ENCODE assay signal across 7 mouse cellular contexts in the genomic region with DNA sequence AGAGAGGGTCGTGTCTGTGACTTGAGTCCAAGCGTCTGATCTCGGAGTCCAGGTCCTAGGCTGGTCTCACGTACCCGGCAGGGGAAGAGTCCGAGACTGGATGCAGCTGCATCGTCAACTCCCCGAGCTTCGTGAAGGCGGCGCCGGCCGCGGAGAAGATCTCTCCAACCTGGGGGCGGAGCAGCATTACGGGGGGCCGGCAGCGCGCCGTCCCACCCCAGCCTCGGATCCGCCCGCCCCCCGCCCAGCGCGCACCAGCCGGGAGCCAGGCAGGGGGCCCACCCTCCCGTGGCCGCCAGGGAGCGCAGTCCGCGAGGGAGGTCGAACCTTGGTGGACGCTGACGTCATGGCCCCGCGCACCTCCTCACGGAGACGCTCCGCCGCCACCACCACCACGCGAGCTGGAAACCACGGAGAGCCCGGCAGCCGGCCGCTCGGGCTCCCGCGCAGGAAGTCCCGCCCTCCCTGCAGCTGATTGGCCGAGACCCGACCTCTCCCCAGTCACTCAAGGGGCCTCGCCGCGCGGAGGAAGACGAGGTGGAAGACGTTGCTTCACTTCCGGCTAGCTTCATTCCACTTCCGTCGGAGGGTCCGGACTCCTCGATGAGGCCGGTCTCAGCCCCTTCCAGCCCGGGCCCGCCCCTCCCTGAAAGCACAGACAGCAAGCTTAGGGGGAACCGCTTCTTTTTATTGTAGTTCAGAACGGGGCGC. TPM values are rescaled to one million over a fixed set of nuclear protein-coding genes. Genes with fewer than 3 reads are reported as not detected.
DNase-seq lines count a peak whose midpoint lies in the region; ATAC-seq lines count a peak whose summit lies in the region.

Gene 0610010K14Rik (minus strand): TSS at position 458 of the 711 bp plus-strand sequence.

- under 1% methylated on average over 70 of the region's 70 CpGs for WGBS in embryonic facial prominence, embryonic 12.5 days
- WGBS in limb, embryonic 13.5 days, result under 1% methylated on average over 68 of the region's 70 CpGs
- under 1% methylated on average over 67 of the region's 70 CpGs for WGBS in midbrain, embryonic 16.5 days

- peak within 1 kb of the TSS; percentile 86 for H3K4me2 ChIP-seq in embryonic facial prominence, embryonic 12.5 days (replicated peaks)
- H3K4me2 ChIP-seq in limb, embryonic 13.5 days (replicated peaks), result peak within 1 kb of the TSS; percentile 98
- peak within 1 kb of the TSS; percentile 99 for H3K4me2 ChIP-seq in midbrain, embryonic 16.5 days (ENCODE audit: low read length)

- H3K4me1 ChIP-seq in embryonic facial prominence, embryonic 12.5 days, result peaks cover 37% of the 10 kb centered on the region
- H3K4me1 ChIP-seq in limb, embryonic 13.5 days, result peaks cover 49% of the 10 kb centered on the region
- peaks cover 28% of the 10 kb centered on the region for H3K4me1 ChIP-seq in midbrain, embryonic 16.5 days (ENCODE audit: control insufficient read depth, insufficient read depth, low read length)

- ATAC-seq in embryonic facial prominence, embryonic 12.5 days (ENCODE audit: insufficient number of reproducible peaks, insufficient read depth, low FRiP score, low TSS enrichment), result peak; percentile 82
- peak; percentile 94 for ATAC-seq in limb, embryonic 13.5 days (ENCODE audit: low FRiP score, low read depth)
- peak; percentile 95 for ATAC-seq in midbrain, embryonic 16.5 days

- H3K4me3 ChIP-seq in embryonic facial prominence, embryonic 12.5 days, result peak within 1 kb of the TSS; percentile 88
- peak within 1 kb of the TSS; percentile 95 for H3K4me3 ChIP-seq in limb, embryonic 13.5 days
- peak within 1 kb of the TSS; percentile 94 for H3K4me3 ChIP-seq in midbrain, embryonic 16.5 days (ENCODE audit: low read depth, low read length)

- H3K9me3 ChIP-seq in embryonic facial prominence, embryonic 12.5 days, result no peaks in the 10 kb centered on the region
- no peaks in the 10 kb centered on the region for H3K9me3 ChIP-seq in limb, embryonic 13.5 days
- H3K9me3 ChIP-seq in midbrain, embryonic 16.5 days (replicated peaks; ENCODE audit: control insufficient read depth, low read length, poor library complexity, severe bottlenecking), result no peaks in the 10 kb centered on the region

- peak within 1 kb of the TSS; percentile 81 for H3K9ac ChIP-seq in embryonic facial prominence, embryonic 12.5 days
- H3K9ac ChIP-seq in limb, embryonic 13.5 days, result peak within 1 kb of the TSS; percentile 90
- H3K9ac ChIP-seq in midbrain, embryonic 16.5 days (ENCODE audit: low read depth, low read length), result peak within 1 kb of the TSS; percentile 95

- peaks cover 19% of the 10 kb centered on the region for H3K36me3 ChIP-seq in embryonic facial prominence, embryonic 12.5 days
- H3K36me3 ChIP-seq in limb, embryonic 13.5 days, result peaks cover 17% of the 10 kb centered on the region
- peaks cover 13% of the 10 kb centered on the region for H3K36me3 ChIP-seq in midbrain, embryonic 16.5 days (ENCODE audit: control insufficient read depth, insufficient read depth, low read length)

- no peaks in the 10 kb centered on the region for H3K27me3 ChIP-seq in embryonic facial prominence, embryonic 12.5 days
- H3K27me3 ChIP-seq in limb, embryonic 13.5 days, result no peaks in the 10 kb centered on the region
- H3K27me3 ChIP-seq in midbrain, embryonic 16.5 days (ENCODE audit: control insufficient read depth, insufficient read depth, low read depth, low read length), result no peaks in the 10 kb centered on the region

- peak; percentile 99 for DNase-seq in adrenal gland, postnatal 25 days
- DNase-seq in heart, adult 18-20 months, result peak; percentile 99
- peak; percentile 96 for DNase-seq in kidney, adult 8-10 months
- DNase-seq in spleen, postnatal 10 days (ENCODE audit: low spot score in 2 of 2), result peak; percentile 99

- peak within 1 kb of the TSS; percentile 92 for H3K27ac ChIP-seq in embryonic facial prominence, embryonic 12.5 days
- H3K27ac ChIP-seq in limb, embryonic 13.5 days, result peak within 1 kb of the TSS; percentile 88
- H3K27ac ChIP-seq in midbrain, embryonic 16.5 days (ENCODE audit: low read length), result peak within 1 kb of the TSS; percentile 93

RNA-seq across cellular contexts. Expression of gene 0610010K14Rik, which starts in this region (rescaled TPM):
- 45.8 and 59.1 TPM in 2 replicates for total RNA-seq in adrenal gland, postnatal 25 days (2021)
- 193 and 202 TPM in 2 replicates for polyA plus RNA-seq in embryonic facial prominence, embryonic 12.5 days (2016; fragmentation: Nextera tagmentation; extraction: Ambion mirVana)
- 10 to 100 TPM; 29.1 to 30.6 TPM for total RNA-seq in heart, adult 18-20 months (2021)
- polyA plus RNA-seq in limb, embryonic 13.5 days (2015; fragmentation: Nextera tagmentation; extraction: Ambion mirVana), result 203 and 209 TPM in 2 replicates
- polyA plus RNA-seq in midbrain, embryonic 16.5 days (2015; fragmentation: Nextera tagmentation; extraction: Ambion mirVana), result 165 and 167 TPM in 2 replicates

Comparison
In these comparisons a context has a peak if more than half of its experiments do, and no peak if none do; other contexts are left out.
1. Peak in every context shown above with its lines: DNase-seq, ATAC-seq, H3K4me3 ChIP-seq and H3K27ac ChIP-seq.